Mouse (Mus musculus): Measurements from ENCODE around the gene Cpe. TPM values are rescaled to one million over a fixed set of nuclear protein-coding genes. Genes with fewer than 3 reads are reported as not detected.
"Not testable (repeated sequence)": the region's sequence is repeated elsewhere in the genome, so short reads cannot be mapped to it uniquely, and the experiment has no call there.

The Cpe gene
- polyA plus RNA-seq, 2 experiments from 2014 or later: 1.3 to 2.3 TPM

GRCm38 (mm10) chr8:64674951-64675585 lies 17.8 kb downstream of the Cpe start:
- no peak for ATAC-seq

DNA sequence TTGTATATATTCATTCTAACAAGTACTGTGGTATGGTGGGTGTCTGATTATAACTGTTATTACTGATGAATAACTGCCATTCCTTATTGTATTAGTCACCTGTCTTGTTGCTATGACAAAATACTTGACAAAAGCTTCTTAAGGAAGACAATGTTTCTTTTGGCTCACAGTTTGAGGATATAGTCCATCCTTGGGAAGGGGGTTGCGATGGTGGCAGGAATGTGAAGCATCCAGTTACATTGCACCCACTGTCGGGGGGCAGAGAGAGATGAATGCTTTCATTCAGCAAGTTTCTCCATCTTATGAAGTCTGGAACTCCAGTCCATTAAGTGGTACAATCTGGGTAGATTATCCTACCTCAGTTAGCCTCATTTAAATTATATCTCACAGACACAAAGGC lies 19.9 kb downstream of the Cpe start:
- ATAC-seq: no peak

GRCm38 (mm10) chr8:64671937-64672336 lies 20.9 kb downstream of the Cpe start:
- no peak for ATAC-seq

GRCm38 (mm10) chr8:64666305-64666704 lies 26.5 kb downstream of the Cpe start:
- ATAC-seq: not testable (repeated sequence)

DNA sequence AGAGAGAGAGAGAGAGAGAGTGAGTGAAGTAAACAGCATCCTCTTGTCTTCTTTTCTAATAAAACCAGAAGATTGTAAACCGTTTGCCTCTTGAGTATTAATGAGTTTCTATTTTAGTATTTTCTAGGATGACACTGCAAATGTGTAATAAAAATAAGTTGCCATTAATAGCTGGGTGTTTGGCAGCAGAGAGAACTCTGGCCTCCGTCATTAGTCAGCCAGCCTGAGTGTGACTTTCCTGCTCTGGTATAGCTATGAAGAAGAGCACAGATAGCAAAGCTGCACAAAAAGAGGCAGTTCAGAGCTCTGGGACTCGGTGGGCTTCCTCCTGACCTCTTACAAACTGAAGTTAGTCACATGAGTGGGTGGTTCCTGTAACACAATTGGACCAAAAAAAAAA lies 27.3 kb downstream of the Cpe start:
- ATAC-seq: no peak

DNA sequence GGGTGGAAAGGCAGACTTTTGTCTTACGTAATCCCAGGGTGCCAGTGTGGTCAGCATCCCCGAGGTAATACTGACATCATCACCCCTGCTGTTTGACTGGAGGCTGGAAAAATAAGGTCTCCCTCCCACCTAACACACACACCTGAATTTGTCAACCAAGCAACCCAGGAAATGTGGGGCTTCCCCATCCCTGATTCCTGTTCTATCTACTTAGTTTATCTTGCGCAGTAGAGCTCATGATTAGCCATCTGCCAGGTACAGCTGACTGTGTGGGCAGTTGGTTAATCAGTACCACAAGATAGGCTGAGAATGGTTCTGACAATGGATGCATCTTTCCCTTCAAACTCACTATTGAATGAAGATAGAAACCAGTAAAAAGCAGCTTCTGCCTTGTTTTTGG lies 28.0 kb downstream of the Cpe start:
- ATAC-seq: no peak

DNA sequence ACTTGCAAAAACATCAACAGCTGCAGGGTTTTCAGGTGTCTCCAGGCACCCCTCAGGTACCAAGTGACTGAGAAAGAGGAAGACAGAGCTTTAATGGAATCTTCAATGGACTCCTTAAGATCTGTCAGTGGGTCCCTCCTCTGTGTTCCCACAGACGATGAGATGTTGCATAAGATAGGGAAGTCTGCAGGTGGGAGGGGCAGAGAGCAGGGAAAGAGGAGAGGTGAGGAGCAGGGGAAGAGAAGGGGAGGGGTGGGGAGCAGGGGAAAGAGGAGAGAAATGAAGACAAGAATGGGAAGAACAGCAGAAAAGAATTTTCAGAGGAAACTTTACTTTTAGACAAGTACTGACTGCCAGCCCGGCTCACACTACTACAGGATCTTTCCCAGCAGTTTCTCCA lies 28.5 kb downstream of the Cpe start:
- ATAC-seq: no peak

- ATAC-seq: peak; percentile 51
Measured at GRCm38 (mm10) chr8:64659097-64659496, 33.8 kb downstream of the Cpe start.

DNA sequence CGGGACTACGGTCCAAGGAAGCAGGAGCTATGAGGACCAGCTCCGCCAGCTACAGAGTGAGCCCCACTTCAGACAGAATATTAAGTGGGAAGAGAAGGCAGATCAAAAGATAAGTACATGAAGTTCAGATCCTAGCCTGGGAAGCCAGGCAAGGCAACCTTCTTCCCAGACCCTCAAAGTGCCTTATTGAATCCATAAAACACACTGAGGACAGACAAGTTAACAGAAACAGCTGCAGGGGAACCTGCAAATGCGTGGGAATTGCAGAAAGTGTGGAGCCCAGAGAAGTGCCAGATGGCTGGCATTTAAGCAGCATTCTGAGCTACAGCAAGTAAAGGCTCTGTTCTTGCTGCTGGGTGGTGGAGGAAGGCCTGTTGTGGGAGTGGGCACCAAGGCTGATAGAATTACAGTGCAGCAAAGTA lies 34.9 kb downstream of the Cpe start:
- no peak for ATAC-seq

DNA sequence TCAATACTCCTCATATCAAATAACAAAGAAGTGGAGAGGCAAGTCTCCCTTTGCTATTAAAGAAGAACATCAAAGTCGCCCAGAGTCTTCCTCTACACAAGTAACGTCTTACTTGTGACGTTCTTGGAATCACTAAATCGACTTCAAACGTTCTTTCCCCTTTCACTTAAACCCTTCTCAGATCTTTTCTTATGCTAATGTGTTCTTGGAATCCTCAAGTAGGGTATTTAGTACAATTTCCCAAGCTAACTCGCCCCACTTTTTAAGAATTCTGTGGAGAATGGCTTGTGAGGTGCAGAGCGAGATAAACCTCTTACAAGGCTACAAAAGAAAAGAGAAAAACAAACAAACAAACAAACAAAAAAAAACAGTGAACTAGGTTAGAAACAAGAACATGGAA lies 35.3 kb downstream of the Cpe start:
- no peak for ATAC-seq

DNA sequence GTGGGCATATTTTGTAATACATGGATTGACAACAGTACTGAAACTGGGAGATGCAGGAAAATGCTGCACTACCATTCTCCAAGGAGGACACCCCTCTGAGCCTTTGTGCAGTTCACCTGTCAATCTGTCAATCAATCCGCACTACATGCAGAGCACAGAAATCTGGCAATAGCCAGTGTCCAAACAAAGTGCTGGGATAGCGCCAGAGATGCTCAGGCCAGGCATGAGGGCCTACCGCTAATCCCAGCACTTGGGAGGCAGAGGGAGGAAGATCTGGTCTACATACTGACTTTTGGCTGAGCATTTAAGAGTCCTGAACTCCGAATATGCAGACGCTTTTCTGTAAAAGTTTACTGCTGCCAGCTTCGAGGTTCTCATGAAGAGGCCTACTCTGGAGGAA lies 37.0 kb downstream of the Cpe start:
- ATAC-seq: no peak

DNA sequence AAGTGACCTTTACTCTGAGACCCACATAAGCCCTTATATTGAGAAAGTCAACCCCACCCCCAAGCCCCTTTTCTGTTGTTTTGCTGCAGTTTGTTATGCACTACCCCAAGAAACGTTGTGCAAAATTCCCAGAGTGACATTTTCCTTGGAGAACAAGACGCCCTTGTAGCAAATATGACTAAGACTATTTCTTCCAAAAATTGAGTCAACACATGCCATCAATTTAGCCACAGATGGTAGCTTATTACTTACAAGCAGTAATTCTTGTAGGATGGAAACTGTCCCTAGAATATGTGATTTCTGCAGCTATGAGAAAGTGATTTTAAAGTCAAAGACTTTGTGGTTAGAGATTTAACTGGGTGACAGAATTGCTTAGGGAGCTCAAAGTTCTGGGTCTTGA lies 37.8 kb downstream of the Cpe start:
- ATAC-seq: no peak

- no peak for ATAC-seq
Measured at GRCm38 (mm10) chr8:64652285-64652684, 40.6 kb downstream of the Cpe start.

- no peak for ATAC-seq
Measured at GRCm38 (mm10) chr8:64648063-64648462, 44.8 kb downstream of the Cpe start.

- no peak for ATAC-seq
Measured at GRCm38 (mm10) chr8:64647148-64647547, 45.7 kb downstream of the Cpe start.

DNA sequence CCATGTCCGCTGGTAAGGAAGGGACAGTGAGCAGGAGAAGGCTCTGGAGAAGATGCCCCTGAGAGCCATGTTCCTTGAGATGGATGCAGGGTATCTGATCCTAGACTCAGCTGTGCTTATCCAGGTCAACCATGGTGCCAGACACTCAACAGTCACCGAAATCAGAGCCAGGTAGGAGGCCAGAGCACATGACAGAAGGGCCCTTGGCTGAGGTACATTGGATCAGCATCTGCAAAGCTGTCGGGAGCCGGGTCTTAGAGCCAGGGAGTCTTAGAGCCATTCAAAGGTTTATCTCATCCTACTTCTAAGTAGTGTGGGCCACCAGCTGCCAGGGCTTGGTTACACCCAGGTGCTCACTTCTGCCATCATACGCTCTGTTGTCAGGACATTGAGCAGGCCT lies 46.4 kb downstream of the Cpe start:
- ATAC-seq: no peak

- no peak for ATAC-seq
Measured at GRCm38 (mm10) chr8:64644108-64645005, 48.5 kb downstream of the Cpe start.

GRCm38 (mm10) chr8:64643382-64643781 lies 49.5 kb downstream of the Cpe start:
- no peak for ATAC-seq

DNA sequence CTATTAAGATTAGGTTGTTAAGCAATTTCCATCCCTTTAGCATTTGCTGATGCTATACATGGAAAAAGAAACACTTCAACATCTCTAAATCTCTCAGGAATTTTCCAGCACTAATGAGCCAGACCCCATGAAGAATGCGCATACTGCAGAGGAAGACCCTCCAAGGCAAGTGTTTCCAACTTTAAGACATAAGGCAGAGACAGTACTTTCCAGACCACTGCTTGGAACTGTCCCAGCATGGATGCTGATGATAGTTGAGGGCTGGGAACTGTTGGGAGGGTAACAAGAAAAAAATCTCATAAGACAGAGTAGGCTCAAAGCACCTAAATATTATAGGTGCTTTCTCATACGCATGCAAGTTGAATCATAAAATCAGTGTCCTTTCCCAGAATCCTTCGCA lies 50.1 kb downstream of the Cpe start:
- no peak for ATAC-seq

DNA sequence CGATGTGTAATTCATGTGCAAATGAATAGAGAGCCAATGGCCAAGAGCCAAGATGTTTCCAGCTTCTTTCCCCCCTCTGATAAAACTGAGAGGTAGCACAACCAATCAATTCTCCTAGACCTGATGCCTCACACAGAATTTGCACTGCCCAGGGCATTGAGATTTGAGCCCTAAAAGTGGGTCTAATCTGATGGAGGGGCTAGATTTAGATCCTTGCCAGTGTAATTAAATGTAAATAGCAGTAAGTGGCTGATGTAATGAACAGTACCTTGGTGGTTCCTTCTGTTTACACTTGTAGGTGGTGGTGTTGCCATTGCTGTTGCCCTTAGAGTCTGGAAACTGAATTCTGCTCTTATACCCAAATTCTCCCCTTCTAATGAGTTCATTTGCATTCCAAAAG lies 52.3 kb downstream of the Cpe start:
- no peak for ATAC-seq

GRCm38 (mm10) chr8:64639676-64640075 lies 53.2 kb downstream of the Cpe start:
- ATAC-seq: no peak

- ATAC-seq: no peak
Measured at GRCm38 (mm10) chr8:64634901-64635300, 58.0 kb downstream of the Cpe start.

GRCm38 (mm10) chr8:64634131-64634865 lies 58.6 kb downstream of the Cpe start:
- ATAC-seq: no peak

DNA sequence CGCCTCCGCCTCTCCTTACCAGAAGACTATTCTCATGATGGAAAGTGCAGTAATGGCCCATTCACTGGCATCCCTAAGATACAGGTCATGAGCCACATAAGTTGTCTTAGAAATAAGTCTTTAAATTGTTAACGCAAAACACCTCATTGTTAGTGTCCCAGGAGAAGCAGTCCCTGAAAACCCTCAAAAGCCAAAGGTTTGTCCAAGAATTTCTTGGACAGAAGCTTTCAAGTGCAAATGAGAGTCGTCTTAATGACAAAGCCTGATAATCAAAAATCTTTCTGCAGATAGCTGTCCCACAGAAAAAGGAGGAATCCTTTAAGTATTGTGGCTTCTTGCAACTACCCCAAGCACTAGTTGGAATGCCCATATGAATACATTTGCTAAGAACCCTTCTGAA lies 60.7 kb downstream of the Cpe start:
- no peak for ATAC-seq

All from CD4-positive, CD25-positive, alpha-beta regulatory T cell, adult 4 months (primary cell).